Mouse (Mus musculus) cerebral cortex, adult 2 months (tissue): ENCODE results near the gene Plekha6.

Experiments
- WGBS: fragments of 180-500 bp; shearing (Covaris S2); methylation state at CpG from one replicate; pipeline ENCODE4 v1.1.7; 2018; 5-methylcytosine and 5-hydroxymethylcytosine counted together

Plekha6 gene

DNA sequence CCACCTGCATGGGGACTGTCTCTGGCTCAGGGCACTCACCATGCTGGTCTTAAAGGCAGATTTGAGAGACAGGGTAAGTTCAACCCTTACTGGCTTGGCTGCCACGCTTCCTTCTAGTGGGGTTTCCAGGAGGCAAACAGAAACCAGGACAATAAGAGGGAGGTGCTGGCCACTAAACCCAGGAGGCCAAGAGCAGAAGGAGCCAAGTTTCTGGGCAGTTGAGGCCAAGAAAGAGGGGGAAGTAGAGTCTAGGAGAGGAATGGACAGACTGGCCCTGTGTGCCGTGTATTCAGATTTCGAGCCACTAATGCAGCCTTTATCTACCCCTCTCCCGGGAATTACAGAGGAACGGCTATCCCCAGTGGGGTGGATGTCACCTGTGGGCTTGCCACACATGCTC lies 83.2 kb downstream of the Plekha6 start:
- WGBS, result 76% methylated on average over 5 of the region's 5 CpGs

GRCm38 (mm10) chr1:133250761-133251160 lies 86.8 kb downstream of the Plekha6 start:
- 79% methylated on average over 6 of the region's 6 CpGs for WGBS

DNA sequence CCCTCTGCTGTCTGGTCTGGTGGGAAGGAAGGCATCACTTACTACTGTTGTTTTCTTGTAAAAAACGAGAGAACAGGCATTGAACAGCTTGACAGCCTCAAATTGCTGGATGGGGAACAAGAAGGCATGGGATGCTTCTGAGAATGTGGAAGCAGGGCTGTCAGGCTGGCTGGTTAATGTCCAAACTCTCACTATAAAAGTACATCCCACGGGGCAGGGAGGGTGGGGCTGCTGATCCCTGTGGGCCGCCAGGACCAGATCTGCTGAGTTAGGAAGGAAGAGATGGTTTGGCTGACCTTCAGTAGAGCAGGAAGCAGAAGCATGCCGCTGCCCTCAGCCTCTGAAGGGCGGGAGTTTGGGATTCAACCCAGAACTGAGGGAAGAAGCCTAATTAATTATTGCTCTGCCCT lies 87.6 kb downstream of the Plekha6 start:
- 42% methylated on average over 5 of the region's 5 CpGs for WGBS

- 90% methylated on average over 3 of the region's 3 CpGs for WGBS
Observed at GRCm38 (mm10) chr1:133252251-133252650, 88.2 kb downstream of the Plekha6 start.

DNA sequence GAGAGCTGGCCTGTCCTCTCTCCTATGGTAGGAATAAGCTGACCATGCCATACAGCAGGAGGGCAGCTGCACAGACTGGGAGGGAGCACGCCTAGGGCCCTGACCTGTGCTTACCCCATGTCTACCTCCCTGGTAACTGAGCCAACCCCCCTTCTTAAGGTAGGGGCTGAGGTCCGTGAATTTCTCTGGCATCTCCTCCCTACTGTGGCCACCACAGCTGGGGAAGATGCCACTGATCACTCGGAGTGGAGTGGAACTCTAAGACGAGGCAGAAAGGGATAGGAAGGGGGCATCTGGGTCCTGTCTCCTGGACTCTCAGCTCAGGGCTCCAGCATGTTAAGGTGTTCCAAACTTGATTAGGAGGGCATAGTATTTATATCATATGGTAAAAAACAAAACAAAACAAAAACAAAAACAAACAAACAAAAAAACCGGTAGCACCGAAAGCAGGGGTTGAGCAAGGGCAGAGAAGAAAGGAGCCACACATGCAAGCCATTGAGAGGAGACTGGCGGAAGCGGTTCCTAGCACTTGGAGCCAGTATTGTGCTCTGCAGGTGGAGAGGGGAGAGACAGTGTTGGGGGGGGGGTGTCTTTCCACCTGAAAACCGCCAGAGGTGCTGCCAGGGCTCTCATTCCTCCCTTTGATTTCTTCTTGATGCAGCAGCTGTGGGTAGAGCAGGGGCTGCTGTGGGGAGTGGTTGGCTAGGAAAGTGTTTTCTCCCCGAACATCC lies 89.0 kb downstream of the Plekha6 start:
- 74% methylated on average over 10 of the region's 10 CpGs for WGBS

- 53% methylated on average over 1 of the region's 1 CpGs for WGBS
Observed at GRCm38 (mm10) chr1:133253532-133253866, 89.5 kb downstream of the Plekha6 start.

DNA sequence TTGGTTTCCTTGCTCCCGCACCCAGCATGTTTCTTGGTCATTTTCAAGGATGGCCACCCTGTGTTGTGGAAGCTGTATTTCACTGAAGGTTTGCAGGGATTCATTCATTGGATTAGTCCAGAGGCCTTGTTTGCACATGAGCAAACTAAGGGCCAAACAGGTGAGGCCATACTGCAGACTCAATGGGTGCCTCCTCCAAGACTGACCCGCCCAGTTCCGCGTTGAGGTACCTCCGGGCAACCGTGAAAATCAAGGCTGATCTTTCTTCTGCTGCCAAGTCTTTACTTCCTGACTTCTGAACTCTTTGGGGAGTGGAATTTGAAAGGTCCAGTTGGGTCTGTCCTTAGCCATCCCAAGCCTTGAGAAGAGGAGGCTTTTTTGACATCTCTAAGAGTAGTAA lies 90.2 kb downstream of the Plekha6 start:
- 83% methylated on average over 6 of the region's 6 CpGs for WGBS

DNA sequence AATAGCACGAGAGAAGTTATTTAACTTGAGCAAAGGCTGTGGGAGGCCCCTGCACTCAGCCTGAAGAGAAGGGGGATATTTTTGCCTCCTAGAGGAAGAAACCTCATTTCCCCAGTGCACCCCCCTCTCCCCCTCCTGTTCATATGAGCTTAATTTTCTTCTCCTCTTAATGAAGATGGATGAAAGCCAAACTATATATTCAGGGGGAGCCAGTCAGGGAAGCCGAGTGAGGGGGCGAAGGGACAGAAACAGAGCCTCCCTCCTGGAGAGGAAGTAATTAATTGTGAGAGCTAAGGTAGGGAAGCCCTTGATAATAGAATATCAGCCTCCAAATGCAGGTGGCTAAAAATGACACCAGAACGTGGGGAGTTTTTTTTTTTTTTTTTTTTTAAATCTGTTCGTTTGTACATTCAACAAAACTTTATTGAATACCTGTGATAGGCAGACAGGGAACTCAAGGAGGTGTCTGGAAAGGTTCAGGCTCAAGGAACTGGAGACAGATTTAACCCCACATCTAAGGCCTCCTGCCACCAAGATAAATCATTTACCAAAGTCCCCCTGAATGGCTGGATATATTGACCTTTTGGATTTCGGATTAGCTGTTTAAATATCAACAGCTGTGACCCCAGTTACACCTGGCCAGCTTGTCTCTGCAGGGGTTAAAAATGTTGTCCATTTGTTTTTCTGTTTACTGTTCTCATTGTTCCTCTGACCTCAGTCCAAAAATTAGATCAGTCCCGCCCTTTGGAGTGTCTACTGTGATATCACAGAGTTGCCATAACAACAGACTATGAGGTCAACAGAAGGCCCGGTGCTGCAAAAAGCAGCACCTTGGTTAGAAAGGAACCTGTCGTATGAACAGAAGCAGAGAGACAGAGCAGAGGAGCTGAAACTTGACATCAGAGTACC lies 91.1 kb downstream of the Plekha6 start:
- 55% methylated on average over 9 of the region's 9 CpGs for WGBS

- 79% methylated on average over 5 of the region's 5 CpGs for WGBS
Observed at GRCm38 (mm10) chr1:133255776-133256175, 91.8 kb downstream of the Plekha6 start.

DNA sequence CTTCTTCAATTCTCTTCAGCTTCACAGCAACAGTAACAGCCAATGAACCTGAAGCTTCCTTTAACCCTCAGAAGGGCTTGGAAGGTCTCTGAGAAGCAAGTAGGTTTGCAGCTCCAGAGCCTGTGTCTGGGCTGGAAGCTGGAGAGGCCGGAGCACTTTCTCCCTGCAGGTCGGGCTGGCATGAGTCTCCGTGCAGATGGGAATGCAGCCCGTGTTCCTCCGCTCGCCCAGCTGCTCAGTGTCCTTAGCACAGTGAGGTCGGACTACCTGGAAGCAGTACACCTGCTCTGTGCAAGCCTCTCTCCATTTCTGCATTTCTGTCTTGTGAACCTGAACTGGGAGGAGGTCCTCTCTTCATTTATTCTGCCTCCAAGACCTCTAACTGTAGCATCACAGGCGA lies 92.3 kb downstream of the Plekha6 start:
- 79% methylated on average over 8 of the region's 8 CpGs for WGBS

- WGBS, result 71% methylated on average over 6 of the region's 6 CpGs
Observed at GRCm38 (mm10) chr1:133258694-133259093, 94.7 kb downstream of the Plekha6 start.

GRCm38 (mm10) chr1:133262628-133263027 lies 98.6 kb downstream of the Plekha6 start:
- WGBS, result 55% methylated on average over 6 of the region's 6 CpGs

- WGBS, result 87% methylated on average over 7 of the region's 7 CpGs
Observed at GRCm38 (mm10) chr1:133263134-133263533, 99.1 kb downstream of the Plekha6 start.

DNA sequence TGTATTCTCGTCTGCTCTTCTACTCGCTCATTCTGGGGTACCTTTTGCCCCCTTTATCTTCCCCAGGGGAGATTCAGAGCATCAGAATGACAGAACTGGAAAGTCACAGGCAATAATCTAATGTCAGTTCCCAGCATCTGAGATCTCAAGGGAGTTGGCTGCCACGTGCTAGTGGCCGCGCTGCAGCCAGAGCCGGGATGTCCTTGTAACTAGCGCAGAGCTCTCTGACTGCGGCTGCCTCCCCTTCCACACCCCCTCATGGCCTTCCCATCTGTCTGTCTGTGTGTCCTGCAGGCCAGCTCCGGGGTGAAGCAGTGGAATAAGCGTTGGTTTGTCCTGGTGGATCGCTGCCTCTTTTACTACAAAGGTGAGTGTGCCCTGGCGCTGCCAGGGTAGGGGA lies 100.4 kb downstream of the Plekha6 start:
- WGBS, result 82% methylated on average over 12 of the region's 12 CpGs

DNA sequence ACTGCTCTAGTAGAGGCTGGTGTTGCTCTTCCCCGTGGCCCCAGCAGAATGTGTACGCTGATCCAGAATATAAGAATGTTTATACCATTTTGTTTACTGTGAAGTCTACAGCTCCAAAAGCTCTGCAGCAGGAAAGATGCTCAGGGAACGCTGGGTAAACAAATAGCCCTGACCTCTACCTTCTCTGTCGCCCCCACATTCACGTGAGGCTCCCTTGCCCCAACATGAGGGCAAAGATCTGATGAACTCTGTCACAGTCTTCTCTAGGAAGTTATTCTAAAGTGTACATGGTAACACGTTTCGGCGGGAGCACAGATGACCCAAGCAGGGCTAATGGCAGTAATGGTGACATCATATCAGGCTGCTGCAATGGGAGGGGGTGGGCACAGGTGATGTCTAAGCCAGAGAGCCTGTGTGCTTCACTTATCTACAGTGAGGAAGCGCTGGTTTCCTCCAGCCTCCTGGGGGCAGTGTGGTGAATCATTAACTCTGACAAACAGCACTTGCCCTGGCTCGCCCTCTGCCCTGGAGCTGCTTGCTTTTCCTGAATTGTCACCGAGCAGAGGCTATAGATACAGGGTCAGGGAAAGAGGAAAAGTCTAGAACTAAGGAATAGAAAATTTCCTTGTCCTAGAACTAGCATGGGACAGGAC lies 101.2 kb downstream of the Plekha6 start:
- 78% methylated on average over 11 of the region's 11 CpGs for WGBS

GRCm38 (mm10) chr1:133267094-133267493 lies 103.1 kb downstream of the Plekha6 start:
- 72% methylated on average over 3 of the region's 3 CpGs for WGBS

DNA sequence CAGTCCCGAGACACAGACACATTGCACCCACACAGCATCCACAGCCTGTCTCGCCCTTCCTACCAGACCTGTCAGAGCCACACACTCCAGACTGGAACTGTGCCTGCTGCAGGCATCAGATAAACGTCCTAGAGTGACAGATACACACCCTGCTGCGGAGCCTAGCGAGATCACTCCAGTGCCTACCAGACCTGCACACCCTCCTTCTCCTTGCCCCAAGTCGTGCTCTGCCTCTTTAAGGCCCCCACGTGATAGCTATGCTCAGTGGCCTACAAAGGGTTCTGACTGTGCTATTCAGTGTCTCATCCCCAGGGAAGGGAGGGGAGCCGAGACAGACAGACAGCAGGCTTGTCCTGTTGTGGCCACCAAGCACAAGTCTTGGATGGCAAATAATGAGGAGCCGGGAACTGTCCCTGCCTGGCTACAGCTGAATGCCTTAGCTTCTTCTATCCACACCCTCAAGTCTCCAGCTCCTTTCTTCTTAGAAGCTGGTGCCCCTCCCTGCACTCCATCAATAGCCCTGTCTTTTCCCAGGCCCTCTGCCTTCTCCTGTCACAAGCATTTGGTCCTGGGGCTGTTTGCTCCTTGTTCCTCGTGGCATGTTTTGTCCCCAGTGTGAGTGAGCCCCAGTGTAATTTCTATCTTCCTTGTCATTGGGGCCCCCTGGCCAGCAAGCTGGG lies 103.9 kb downstream of the Plekha6 start:
- WGBS, result 38% methylated on average over 10 of the region's 10 CpGs

DNA sequence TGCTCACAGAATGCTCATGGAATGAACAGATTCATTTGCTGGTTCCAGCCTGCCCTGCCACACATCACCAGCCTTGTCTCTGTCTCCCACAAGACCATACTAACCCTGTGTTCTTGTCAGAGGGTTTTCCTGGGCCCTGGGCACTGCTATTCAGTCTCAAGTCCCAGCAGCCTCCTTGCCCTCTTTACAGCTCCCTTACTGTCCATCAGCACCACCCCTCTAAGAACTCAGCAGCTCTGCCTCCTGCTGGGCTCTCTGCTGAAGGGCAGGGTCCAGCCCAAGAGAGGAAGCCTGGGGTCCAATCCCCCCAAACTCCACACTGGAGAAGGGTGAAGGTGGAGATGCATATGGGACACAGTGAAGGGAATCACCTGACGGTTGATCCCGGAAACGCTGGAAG lies 104.5 kb downstream of the Plekha6 start:
- 82% methylated on average over 3 of the region's 3 CpGs for WGBS

GRCm38 (mm10) chr1:133270336-133270735 lies 106.3 kb downstream of the Plekha6 start:
- 78% methylated on average over 6 of the region's 6 CpGs for WGBS

DNA sequence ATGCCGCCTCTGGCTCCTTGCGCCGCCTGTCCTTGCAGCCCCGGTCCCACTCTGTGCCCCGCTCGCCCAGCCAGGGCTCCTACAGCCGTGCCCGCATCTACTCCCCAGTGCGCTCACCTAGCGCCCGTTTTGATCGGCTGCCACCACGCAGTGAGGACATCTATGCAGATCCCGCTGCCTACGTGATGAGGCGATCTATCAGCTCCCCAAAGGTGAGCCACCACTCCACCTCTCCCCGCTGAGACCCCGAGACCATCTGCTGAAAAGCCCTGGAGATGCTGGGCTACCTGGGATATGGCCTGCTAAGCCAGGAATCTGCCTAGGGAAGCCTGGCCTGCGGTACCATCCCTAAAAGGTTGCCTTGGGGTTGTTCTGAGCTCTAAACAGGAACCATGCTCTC lies 110.2 kb downstream of the Plekha6 start:
- 96% methylated on average over 19 of the region's 19 CpGs for WGBS

GRCm38 (mm10) chr1:133276983-133277382 lies 113.0 kb downstream of the Plekha6 start:
- 73% methylated on average over 5 of the region's 5 CpGs for WGBS

GRCm38 (mm10) chr1:133278539-133278938 lies 114.5 kb downstream of the Plekha6 start:
- 83% methylated on average over 6 of the region's 6 CpGs for WGBS
